Mouse (Mus musculus): ENCODE measurements around the gene Agap1.

Agap1 gene

DNA sequence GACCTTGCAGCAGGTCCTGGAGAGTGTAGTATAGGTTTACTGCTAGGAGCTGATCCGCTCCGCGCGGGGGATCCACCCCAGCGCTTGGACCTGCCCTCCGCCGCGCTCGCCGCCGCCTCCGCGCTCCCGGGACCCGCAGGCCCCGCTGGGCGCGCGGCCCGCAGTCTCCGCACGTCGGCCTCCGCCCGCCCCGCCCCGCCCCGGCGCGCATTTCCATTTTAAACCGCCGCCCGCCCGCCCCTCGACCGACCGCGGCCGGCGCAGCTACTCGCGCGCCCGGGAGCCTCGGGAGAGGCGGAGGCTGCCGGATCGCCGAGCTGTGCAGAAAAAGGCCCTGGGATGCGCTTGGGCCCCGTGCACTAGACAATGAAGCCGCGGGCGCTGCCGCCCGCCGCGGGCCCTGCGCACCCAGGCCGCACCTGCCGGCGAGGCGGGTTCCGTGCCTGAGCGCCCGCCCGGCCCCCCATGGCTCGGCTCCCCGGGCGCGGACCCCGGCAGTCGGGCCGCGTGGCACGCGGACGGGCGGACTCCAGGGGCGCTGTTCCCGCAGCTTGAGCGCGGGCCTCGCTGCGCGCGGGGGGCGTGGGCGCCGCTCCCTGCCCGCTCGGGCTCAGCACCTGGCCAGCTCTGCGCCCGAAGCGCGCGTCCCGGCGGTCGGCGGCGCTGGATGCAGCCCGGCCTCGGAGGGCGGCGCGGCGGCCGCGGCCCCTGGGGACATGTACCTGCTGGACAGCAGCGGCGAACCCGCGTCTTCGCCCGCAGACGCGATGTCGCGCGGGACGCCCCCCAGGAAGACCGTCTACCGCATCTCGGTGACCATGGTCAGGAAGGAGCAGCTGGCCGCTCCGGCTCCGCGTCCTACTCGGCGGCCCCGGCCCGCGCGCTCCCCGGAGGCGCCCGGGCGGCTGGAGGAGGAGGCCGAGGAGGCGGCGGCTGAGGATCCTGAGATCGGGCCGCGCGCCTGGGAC lies 125.7 kb downstream of the Agap1 start:
- under 1% methylated on average over 135 of the region's 146 CpGs for WGBS

DNA sequence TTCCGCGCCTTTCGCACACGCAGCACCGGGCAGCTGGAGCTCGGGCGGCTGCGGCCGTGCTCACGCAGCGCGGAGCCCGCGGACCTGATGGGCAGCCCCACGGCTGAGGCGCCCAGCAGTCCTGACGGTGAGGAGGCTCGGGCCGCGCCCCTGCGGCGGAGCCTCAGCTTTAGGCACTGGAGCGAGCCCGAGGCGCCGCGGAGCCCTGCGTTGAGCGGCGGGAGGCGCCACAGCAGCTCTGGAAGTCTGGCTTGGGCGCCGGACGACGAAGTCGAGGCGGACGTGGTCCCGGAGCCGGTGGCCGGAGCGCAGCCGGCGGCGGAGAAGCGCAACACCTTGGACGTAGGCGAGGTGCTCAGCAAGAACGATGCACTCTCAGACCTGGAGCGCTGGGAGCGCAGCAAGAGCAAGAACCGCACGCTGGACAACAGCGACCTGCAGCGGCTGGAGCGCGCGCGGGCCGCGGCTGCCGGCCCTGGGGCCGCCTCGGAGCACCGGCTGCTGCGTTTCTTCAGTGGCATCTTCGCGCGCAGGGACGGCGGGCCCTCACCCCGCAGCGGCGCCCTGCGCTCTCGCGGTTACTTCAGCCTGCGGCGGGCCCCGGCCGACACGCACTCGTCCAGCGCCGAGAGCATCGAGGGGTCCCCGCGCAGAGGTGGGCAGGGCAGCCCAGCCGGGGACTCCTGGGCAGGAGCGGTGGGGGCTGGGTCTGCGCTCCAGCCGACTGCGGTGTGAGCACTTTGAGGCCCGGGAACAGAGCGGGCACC lies 126.6 kb downstream of the Agap1 start:
- 1% methylated on average over 95 of the region's 95 CpGs for WGBS

DNA sequence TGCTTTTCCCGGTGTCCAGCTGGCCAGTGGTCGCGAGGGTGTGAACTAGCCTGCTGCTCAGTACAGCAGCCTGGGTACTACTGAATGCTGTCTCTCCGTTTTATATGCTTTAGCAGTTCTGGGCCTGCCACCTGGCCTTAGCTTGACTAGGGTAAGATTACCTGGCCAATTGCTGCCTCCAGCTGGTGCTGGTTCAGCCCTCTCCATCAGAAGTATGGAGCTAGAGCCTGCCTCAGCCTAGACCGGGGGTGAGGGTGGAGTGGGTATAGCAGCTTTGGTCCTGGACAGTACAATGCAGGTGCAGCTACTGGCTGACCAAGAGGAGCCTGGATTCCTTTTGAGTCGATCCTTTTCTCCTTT lies 127.1 kb downstream of the Agap1 start:
- WGBS: 24% methylated on average over 6 of the region's 6 CpGs

DNA sequence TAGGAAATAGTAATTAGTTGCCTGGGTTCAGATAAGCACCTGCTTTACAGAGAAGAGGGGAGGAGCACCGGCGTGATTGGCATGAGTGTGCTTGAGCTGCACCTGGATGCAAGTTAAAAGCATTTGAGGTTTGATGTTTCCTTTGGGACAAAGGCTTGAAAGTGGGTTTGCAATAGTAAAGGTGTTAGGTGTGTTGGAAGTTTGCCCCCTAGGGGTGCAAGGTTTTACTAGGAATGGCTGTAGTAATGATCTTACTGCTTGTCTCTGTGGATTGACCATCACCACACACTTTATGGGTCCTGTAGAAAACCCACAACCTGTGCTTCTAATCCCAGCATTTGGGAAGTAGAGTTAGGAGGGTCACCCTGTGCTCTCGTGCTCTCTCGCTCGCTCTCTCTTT lies 128.8 kb downstream of the Agap1 start:
- WGBS: 83% methylated on average over 5 of the region's 5 CpGs

DNA sequence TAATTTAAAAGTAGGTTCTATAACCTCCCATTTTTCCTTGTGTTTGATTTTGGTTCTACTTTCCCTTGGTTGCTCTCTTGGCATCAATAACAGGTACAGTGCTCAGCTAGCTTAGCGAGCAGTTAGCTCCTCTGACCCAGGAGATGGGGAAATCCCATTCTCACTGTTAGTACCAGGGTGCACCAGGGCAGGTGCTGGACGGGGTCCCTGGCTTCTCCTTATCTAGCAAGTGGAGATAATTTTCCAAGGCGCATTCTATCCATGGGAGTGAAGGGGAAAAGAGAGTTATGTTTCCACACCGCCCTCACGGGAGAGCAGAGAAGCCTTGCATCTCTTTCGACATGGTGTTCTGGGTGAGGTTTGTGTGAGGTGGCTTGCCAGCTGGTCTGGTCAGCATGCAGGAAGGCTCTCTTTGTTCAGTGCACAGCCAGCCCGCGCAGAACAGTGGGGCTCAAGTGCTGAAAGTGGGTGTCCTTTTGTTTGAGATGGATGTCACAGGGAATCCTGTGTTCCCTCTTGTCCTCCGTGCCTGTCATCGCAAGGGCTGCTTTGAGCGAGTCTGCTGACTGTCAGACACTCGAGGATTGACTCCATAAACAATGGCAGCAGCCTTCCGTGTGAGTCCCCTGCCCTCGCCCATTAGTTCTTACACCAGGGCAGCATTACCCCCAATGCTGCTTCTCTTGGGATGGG lies 132.5 kb downstream of the Agap1 start:
- 74% methylated on average over 14 of the region's 14 CpGs for WGBS

DNA sequence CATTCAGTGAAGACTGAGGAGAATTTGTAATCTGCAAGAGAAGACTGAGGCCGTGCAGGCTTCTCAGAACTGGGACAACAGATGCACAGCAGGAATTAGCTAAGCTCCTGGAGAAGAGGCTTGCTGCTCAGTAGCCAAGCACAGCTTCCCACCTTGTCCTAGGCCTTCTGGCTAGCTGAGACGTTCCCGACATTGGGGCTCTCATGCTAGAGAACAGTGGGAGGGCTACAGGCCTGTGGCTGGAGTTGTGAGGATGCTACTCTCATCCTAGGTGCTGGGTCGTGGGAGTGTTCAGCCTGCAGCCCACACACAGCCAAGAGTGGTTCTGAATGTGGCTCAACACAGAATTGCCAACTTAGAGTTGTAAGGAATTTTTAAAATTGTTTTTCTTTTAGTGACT lies 133.5 kb downstream of the Agap1 start:
- WGBS: 23% methylated on average over 4 of the region's 4 CpGs

DNA sequence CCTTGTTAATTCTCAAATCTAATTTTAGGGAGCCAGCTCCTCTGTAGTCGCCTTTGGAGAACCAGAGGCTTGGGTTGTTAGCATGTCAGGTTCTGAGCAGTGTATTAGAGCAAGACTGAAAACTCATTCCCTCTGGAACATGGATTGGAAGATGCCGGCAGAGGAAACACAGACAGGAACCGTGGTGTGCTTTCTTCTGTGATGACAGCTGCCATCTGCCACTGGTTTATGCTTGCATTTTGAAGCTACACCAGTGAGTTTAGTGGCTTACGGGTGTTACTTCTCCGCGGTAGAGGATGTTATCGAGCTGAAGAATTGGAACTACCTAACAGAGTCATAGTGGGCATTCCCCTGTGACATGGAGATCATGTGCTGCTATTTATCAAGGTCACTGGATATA lies 136.4 kb downstream of the Agap1 start:
- WGBS: 67% methylated on average over 7 of the region's 7 CpGs

DNA sequence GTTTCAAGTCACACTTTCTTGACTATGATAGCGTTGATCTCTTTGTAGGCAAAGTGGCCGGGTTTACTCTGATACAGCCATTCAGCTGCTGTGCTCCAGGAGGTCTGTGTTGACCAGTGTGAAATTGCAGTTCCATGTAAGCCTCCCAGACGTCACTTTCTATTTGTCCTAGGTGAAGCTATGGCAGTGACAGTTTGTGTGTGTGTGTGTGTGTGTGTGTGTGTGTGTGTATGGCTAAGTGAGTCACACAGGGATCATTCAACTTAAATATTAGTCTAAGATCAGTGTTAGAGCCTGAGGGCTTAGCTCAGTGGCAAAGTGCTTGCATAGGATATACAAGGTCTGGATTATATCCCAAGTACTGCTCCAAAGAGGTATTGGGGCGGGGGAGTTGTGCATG lies 138.6 kb downstream of the Agap1 start:
- WGBS: 94% methylated on average over 4 of the region's 4 CpGs

DNA sequence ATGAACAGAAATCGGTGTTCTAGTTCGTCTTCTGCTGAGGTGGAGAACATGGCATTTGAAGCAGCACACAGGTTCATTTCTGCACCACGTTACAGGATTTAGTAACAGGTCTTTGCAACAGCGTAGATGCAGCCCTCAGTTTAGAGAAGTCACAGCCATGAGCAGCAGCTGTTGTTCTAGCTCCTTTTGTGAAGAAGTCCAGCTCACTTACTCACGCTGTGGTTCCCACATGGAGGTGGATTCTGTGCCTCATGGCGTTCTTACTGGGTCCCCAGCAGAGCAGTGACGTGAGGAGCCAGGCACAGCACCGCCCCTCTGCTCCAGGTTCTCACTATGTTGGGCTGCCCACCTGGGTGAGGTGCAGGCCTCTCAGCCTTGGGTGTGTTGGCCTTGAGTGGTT lies 140.4 kb downstream of the Agap1 start:
- WGBS: 43% methylated on average over 8 of the region's 8 CpGs

DNA sequence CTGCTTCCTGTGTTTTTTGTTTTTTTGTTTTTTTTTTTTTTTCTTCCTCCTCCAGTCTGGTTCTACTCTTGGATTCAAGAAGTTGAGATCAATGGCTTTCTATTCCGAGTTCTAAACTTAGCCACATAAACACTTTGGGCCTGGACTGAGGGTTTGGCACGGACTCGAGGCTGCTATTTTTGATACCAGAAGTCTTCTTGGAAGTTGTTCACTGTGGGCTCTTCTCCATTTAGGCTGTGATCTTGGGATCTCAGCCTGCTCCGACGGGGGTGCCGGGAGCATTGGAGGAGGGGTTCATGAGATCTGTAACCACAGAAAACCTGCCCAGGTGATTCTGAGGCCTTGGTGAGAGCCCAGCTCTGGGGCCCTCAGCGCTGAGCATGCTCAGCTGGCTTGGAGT lies 140.8 kb downstream of the Agap1 start:
- WGBS: 30% methylated on average over 7 of the region's 7 CpGs

DNA sequence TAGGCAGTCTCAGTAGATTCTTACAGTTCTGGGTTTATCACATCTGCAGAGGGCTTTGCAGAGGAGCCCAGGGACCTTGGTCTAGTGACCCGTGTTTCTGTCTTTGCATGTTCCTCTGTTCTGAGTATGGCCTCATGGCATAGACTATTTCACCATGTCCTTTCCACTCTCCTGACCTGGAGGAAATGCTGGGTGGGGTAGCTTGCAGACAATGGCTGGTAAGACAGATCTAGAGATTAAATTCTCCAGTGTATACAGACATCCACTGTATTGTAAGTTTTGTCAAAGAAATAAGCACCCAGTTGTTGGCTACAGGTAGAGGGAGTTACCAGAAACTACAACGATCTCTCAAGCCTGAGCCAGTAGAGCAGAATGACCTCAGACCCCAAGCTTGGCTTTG lies 141.6 kb downstream of the Agap1 start:
- WGBS: 76% methylated on average over 2 of the region's 2 CpGs

DNA sequence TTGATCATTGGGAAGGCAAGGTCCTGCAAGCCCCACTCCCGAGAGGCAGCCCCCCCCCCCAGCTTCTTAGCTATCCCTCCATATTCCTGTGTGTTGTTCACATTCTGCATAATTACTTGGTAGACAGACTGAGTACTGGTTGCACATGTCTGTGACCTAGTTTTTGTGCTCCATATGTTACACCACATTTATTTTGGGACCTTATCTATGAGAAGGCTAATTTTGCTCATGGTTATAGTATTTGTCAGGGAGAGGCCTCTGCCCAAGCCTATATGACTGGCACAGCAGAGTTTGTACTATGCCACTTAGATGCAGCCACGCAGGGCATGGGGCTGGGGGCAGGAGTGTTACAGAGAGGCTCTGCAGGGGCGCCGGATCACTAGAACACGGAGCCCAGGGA lies 144.3 kb downstream of the Agap1 start:
- WGBS: 62% methylated on average over 5 of the region's 5 CpGs

DNA sequence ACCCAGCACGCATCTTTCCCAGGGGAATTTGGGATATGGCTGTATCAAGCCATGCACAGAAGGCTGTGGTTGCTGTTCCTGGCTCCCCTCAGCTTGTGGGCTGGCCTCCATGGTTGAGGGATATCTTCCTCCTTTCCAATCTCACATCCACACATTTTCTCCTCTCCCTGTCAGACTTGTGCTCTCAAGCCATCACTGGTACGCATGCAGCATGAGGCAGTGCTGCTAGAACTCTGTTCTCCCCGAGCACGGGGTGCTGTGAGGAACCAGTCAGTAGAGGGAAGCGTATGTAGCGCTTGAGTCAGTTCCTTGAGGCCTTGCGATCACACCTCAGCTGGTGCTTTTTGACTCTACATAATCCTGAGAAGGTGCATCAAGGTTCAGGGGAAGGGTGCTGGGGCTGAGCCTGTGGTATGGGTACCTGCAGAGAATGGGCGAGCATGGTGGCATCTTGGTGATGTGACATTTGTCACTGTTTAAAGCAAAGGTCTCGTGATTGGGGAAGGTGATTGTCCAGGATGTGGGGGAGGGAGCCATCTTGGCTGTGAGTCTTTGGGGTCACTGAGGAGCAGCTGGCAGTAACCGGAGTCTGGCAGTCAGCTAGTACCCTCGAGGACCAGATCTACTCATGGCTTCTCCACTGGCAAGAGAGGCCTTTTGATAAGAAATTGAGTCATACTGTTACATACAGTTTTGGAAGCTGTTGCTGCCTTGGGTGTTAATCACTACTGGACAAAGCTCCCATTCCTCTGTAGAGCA lies 145.6 kb downstream of the Agap1 start:
- WGBS: 55% methylated on average over 11 of the region's 11 CpGs

DNA sequence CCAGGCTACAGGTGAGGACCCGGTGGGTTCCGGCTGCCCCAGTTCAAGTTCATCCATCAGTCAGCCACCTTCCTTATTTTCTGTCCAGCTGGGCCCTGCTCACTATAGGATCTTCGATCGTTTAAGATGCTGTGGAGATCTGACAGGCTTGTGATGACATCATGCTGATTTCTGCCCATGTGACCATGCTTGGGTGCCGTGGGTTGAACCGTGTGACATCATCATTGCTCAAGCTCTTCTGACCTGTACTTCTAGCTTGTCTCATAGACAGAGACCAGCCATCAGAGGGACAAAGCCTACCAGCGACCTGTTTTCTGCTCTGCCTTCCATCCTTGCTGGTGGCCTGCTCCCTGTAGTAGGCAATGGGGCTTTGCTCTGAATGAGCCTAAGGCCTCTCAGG lies 146.7 kb downstream of the Agap1 start:
- WGBS: 77% methylated on average over 7 of the region's 7 CpGs

DNA sequence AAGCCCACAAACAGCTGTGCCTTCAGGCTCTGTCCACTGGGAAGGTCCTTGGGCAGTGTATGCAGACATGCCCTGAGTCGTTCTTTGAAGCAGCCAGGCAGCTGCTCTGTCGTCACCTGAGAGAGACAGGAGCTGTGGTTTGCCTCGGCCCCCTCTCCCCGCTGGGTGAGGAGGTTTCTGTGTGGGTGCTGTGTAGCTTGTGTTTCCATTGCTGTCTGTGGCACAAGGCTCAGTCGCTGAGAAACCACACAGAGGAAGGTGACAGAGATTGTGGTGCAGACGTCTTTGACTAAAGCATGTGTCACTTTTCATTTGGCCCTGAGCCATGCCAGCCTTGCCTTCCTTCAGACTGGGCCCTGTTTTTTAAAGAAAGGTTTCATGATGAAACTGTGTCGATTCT lies 148.3 kb downstream of the Agap1 start:
- 36% methylated on average over 7 of the region's 7 CpGs for WGBS

DNA sequence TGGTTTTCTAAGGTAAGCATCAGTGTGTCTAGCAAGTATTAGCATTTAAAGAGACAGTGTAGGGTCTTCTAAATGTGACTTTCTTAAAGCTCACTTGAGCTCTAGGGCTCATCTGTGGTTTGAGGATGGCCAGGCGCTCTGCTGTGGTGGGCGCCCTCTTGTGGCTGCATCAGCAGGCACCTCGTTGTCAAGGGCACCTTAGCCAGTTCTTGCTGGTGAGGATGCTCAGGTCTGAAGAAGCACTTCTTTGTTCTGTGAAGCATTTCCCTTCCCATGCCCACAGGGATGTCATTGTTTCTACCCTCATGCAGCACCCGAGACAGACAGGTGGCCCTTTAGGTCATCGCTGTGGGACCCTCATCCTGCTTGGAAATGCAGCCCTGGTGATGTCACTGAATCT lies 152.0 kb downstream of the Agap1 start:
- 30% methylated on average over 5 of the region's 5 CpGs for WGBS

DNA sequence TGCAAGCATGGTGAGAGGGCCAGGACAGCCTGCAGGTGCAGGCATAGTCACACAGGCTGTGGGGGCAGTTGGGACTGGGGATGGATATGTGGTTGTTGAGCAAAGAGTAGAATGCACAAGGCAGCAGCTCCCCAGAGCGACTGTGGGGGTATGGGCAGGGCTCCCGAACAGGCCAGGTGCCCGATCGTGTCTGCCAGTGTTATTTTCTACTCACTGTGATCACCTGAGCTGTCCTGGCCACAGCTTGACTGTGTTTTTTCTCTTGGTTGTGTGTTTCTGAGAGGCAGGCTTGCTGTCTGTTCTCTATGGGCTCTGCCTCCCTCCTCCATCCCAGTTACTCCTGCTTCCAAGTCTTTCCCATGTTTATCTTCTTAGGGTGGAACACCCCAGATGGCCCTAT lies 154.2 kb downstream of the Agap1 start:
- 83% methylated on average over 4 of the region's 4 CpGs for WGBS

DNA sequence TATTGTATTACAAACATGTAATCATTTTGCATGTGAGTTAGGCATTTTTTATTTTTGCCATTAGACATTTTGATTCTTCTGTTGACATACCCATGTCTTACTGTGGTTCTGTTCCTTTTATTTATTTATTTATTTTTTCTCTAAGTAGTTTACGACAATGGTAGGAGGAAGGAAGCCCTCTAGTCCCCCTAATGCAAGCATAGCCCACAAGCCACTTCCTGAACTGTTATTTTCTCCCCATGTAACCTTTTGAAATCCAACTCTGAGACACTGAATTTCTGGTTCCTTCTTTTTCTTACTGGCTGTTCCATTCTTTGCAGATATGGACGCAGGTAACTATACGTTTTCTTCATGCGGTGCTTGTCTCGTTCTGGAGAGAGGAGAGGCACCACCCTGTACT lies 155.4 kb downstream of the Agap1 start:
- WGBS: 77% methylated on average over 5 of the region's 5 CpGs

DNA sequence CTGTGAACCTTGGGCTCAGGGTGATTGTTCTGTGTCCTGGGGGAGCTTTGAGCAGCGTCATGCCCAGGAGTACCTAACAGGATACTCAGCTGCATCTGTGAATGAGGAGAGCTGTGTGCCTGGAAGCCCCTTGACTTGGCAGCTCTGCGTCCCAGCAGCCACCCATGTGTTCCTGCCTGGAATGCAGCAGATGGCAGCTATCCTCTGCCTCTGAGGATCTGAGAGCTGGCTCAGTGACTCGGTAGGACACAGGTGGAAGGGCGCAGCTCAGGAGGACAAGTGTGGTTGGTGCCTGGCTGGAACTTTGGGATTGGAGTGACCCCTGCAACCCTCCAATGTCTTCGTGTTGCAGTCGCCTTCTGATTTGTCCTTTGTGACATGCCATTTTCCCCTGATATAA lies 156.9 kb downstream of the Agap1 start:
- 74% methylated on average over 6 of the region's 6 CpGs for WGBS

DNA sequence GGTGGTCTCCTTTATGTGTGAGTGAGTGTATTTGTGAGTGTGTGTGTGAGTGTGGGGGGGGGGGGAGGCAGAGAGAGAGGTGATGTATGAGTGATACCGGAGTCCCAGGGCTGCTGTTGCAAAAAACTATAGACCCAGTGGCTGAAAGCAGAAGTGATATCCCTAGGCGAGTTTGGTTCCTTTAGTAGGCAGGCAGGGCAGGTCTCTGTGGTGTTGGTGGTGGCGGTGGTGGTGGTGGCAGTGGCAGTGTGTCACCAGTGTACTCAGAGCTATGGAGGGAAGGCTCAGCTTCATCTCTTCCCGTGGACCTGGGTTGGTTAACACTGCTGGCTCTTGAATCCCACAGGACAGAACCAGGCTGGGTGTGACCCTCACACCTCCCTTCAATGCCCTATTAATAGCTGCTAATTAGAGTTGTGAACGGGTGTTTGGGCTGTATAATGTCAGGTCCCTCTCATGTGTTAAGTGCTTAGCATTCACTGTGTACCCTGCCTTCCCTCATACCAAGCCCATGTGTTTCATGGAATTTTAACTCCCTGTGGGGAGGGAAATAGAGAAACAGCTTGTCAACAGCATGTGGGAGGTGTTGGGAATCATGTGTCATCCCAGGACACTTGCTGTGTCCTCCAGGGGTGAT lies 158.7 kb downstream of the Agap1 start:
- 69% methylated on average over 5 of the region's 5 CpGs for WGBS

DNA sequence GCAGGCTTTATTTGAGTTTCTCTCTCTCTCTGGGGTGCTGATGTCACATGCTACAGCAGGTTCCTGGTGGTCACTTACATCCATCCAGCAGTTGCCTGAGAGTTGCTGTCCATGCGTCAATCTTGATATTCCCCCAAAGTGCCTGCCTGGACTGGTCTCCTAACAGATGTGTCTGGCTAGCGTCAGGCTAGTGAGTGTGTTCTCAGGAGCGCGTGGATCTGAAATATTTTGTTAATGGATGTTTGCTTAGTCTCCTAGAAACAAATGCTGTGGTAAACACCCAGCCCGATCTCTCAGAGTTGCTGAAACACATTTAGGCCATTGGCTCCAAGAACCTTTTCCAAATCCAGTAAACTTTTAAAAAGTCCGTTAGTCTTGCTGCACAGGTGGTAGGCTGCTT lies 161.9 kb downstream of the Agap1 start:
- WGBS: 88% methylated on average over 6 of the region's 6 CpGs

Measured in cerebral cortex, adult 2 months (tissue).